Mouse (Mus musculus): ENCODE data around the gene Qrich2.
"Not testable (repeated sequence)": the region's sequence is repeated elsewhere in the genome, so short reads cannot be mapped to it uniquely, and the experiment has no call there.

DNA sequence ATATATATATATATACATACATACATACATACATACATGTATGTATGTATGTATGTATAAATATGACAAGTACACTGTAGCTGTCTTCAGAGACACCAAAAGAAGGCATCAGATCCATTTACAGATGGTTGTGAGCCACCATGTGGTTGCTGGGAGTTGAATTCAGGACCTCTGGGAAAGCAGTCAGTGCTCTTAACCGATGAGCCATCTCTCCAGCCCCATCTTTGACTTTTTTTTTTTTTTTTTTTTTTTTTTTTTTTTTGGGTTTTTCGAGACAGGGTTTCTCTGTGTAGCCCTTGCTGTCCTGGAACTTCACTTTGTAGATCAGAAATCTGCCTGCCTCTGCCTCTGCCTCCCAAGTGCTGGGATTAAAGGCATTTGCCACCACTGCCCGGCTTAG is 2.3 kb upstream of the Qrich2 start:
- TF ChIP-seq EP300, POLR2A (IDR thresholded peaks at IDR 0.05; ENCODE audit: insufficient read depth, low read depth, low read length): not testable (repeated sequence)
